Mouse (Mus musculus): Measurements from ENCODE around the gene Capn15. TPM values are rescaled to one million over a fixed set of nuclear protein-coding genes. Genes with fewer than 3 reads are reported as not detected.

Gene Capn15
- total RNA-seq, 2 experiments from 2014 or later: 15.8 to 16.2 TPM

GRCm38 (mm10) chr17:25956201-25956600 lies 29.4 kb downstream of the Capn15 start:
- DNase-seq: no peak

- no peak for DNase-seq
These were observed 29.9 kb downstream of the Capn15 start for GRCm38 (mm10) chr17:25955736-25956135.

GRCm38 (mm10) chr17:25954671-25955070 lies 30.9 kb downstream of the Capn15 start:
- no peak for DNase-seq

GRCm38 (mm10) chr17:25953161-25953560 lies 32.4 kb downstream of the Capn15 start:
- no peak for DNase-seq

GRCm38 (mm10) chr17:25951803-25952623 lies 33.6 kb downstream of the Capn15 start, which contains the start of gene A930017K11Rik:
A930017K11Rik (minus strand) TSS chr17:25952565.
- no peak for DNase-seq

GRCm38 (mm10) chr17:25951225-25951802 lies 34.3 kb downstream of the Capn15 start:
- DNase-seq: peak; percentile 40

GRCm38 (mm10) chr17:25950706-25951105 lies 34.9 kb downstream of the Capn15 start:
- DNase-seq: no peak

- no peak for DNase-seq
These were observed 35.6 kb downstream of the Capn15 start for GRCm38 (mm10) chr17:25949981-25950380.

GRCm38 (mm10) chr17:25948051-25948450 lies 37.5 kb downstream of the Capn15 start:
- no peak for DNase-seq

- DNase-seq: no peak
These were observed 38.0 kb downstream of the Capn15 start for GRCm38 (mm10) chr17:25947576-25947975.

GRCm38 (mm10) chr17:25946891-25947290 lies 38.7 kb downstream of the Capn15 start:
- no peak for DNase-seq

- DNase-seq: no peak
These were observed 39.2 kb downstream of the Capn15 start for GRCm38 (mm10) chr17:25946349-25946748.

- DNase-seq: peak; percentile 63
These were observed 40.0 kb downstream of the Capn15 start for GRCm38 (mm10) chr17:25945517-25946155.

- no peak for DNase-seq
These were observed 41.0 kb downstream of the Capn15 start, which contains the start of the genes Pigq and Nhlrc4 for GRCm38 (mm10) chr17:25944366-25945163. Pigq (minus strand) TSS chr17:25944936. Nhlrc4 (minus strand) TSS chr17:25944961.

GRCm38 (mm10) chr17:25943769-25944168 lies 41.8 kb downstream of the Capn15 start:
- DNase-seq: no peak

GRCm38 (mm10) chr17:25943221-25943620 lies 42.4 kb downstream of the Capn15 start:
- no peak for DNase-seq

- DNase-seq: no peak
These were observed 42.9 kb downstream of the Capn15 start for GRCm38 (mm10) chr17:25942597-25943151.

GRCm38 (mm10) chr17:25941511-25942241 lies 43.9 kb downstream of the Capn15 start:
- DNase-seq: peak; percentile 91

GRCm38 (mm10) chr17:25934526-25934925 lies 51.1 kb downstream of the Capn15 start:
- peak; percentile 66 for DNase-seq

- DNase-seq: peak; percentile 68
These were observed 60.2 kb downstream of the Capn15 start for GRCm38 (mm10) chr17:25925348-25925747.

GRCm38 (mm10) chr17:25922120-25922519 lies 63.5 kb downstream of the Capn15 start:
- DNase-seq: no peak

All from adrenal gland, postnatal 10 days (tissue).